Comparison of ENCODE assay signal across 8 mouse cellular contexts in the genomic region with DNA sequence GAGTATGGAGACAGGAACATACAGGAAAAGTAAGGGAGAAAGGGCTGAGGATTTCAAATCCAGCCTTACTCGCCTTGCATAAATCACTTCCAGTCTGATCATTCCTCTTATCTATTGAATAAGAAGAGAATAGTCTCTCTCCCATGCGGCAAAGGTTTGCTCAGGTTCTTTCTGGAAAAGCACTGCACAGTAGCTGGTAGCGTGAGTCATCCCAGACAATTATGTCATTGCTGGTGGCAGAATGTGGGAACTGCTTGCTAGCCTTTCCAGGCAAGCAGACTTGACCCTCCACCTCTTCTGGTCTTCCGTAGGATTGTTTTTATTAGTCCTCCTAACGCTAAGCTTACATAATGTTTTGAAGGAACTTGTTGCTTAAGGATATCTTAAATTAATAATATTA.
A peak's percentile ranks its signal among the peaks of the same experiment; 100 is the strongest.
DNase-seq lines count a peak whose midpoint lies in the region; ATAC-seq lines count a peak whose summit lies in the region.

No protein-coding gene starts in this region.

- ATAC-seq in megakaryocyte-erythroid progenitor cell, adult 5-6 weeks (replicated peaks; ENCODE audit: low FRiP score, low TSS enrichment, poor library complexity, severe bottlenecking) = no peak

- peak; percentile 7 to 20 for DNase-seq in left cerebral cortex, adult 18-20 months (ENCODE audit: low spot score in 2 of 2)
- DNase-seq in left cerebral cortex, adult 8-10 months (ENCODE audit: low spot score in 2 of 2) = no peak
- DNase-seq in adrenal gland, adult 8-10 months = peak; percentile 59
- DNase-seq in embryo, embryonic 9.5 days (ENCODE audit: extremely low spot score) = peak; percentile 14
- DNase-seq in kidney, adult 8-10 months = peak; percentile 13 to 28
- DNase-seq in spleen, postnatal 4 days (ENCODE audit: low spot score in 2 of 2) = no peak
- no peak for DNase-seq in thymus, postnatal 14 days

Comparison
In these comparisons a context has a peak if more than half of its experiments do, and no peak if none do; other contexts are left out.
1. DNase-seq: peak in left cerebral cortex, adult 18-20 months (2 of 2), adrenal gland, adult 8-10 months (single experiment), embryo, embryonic 9.5 days (single experiment) and kidney, adult 8-10 months (2 of 2); none in left cerebral cortex, adult 8-10 months (0 of 2), spleen, postnatal 4 days (0 of 2) and thymus, postnatal 14 days (single experiment).